Mouse (Mus musculus): Measurements from ENCODE around the gene AU022252. TPM values are rescaled to one million over a fixed set of nuclear protein-coding genes. Genes with fewer than 3 reads are reported as not detected.
A peak's percentile ranks its signal among the peaks of the same experiment; 100 is the strongest.

AU022252 gene
- polyA plus RNA-seq, 1 experiment from 2014 or later = 23.9 TPM

GRCm38 (mm10) chr4:119183525-119183924, 49.0 kb downstream of the AU022252 start:
- H3K27ac ChIP-seq = no peak overlapping the region
- H3K4me1 ChIP-seq (replicated peaks) = peaks cover 5% of the 10 kb centered on the region
- no peaks in the 10 kb centered on the region for H3K27me3 ChIP-seq
- ATAC-seq (replicated peaks; ENCODE audit: insufficient number of reproducible peaks, insufficient read depth, low FRiP score, low read depth) = no peak
- H3K36me3 ChIP-seq = no peaks in the 10 kb centered on the region
- WGBS = 26% methylated on average over 1 of the region's 1 CpGs
- no peaks in the 10 kb centered on the region for H3K9me3 ChIP-seq (replicated peaks)
- H3K4me3 ChIP-seq = no peak overlapping the region
- H3K9ac ChIP-seq = no peak overlapping the region
- no peak overlapping the region for H3K4me2 ChIP-seq

- Histone ChIP-seq H3K4me3 (no peak overlapping the region), H3K9me3 (replicated peaks) (no peaks in the 10 kb centered on the region), H3K4me2 (no peak overlapping the region), H3K27me3 (no peaks in the 10 kb centered on the region), H3K9ac (no peak overlapping the region), H3K4me1 (replicated peaks) (peaks cover 3% of the 10 kb centered on the region; the same call in 1 of the 2 replicates), H3K36me3 (no peaks in the 10 kb centered on the region), H3K27ac (no peak overlapping the region)
- no peak for ATAC-seq (replicated peaks; ENCODE audit: insufficient number of reproducible peaks, insufficient read depth, low FRiP score, low read depth)
- WGBS = 81% methylated on average over 9 of the region's 9 CpGs
Measured at GRCm38 (mm10) chr4:119181456-119181855, 51.1 kb downstream of the AU022252 start.

DNA sequence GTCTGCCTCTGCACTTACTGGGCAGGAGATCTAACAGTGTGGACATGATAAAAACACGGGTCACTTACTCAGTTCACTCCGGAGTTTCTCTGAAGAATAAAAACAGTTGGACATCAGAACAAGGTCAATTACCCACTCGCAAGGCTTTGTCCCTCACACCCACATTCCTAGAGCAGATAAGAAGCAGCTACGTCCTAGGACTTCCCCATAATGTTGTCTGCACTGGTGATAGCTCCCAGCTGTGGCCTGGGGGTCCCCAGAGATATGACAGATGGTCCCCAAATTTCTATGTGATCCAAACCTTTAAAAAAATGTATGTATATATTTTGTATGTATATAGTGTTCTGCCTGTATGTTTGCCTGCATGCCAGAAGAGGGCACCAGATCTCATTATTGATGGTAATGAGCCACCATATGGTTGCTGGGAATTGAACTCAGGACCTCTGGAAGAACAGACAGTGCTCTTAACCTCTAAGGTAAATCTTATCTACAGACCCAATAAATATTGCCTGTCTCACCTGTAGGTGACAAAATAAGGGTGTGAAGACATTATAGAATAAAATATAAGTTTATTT, 52.3 kb downstream of the AU022252 start:
- Histone ChIP-seq H3K27me3 (no peaks in the 10 kb centered on the region), H3K4me2 (no peak overlapping the region), H3K9ac (no peak overlapping the region), H3K36me3 (no peaks in the 10 kb centered on the region), H3K9me3 (replicated peaks) (no peaks in the 10 kb centered on the region), H3K4me1 (replicated peaks) (peaks cover 3% of the 10 kb centered on the region; the same call in 1 of the 2 replicates), H3K27ac (no peak overlapping the region), H3K4me3 (no peak overlapping the region)
- WGBS = 35% methylated on average over 4 of the region's 4 CpGs
- no peak for ATAC-seq (replicated peaks; ENCODE audit: insufficient number of reproducible peaks, insufficient read depth, low FRiP score, low read depth)

- 47% methylated on average over 18 of the region's 18 CpGs for WGBS
- Histone ChIP-seq H3K27ac (no peak overlapping the region), H3K36me3 (no peaks in the 10 kb centered on the region), H3K4me2 (no peak overlapping the region), H3K4me3 (no peak overlapping the region), H3K9me3 (replicated peaks) (no peaks in the 10 kb centered on the region), H3K9ac (no peak overlapping the region), H3K4me1 (replicated peaks) (peaks cover 3% of the 10 kb centered on the region; the same call in 1 of the 2 replicates), H3K27me3 (no peaks in the 10 kb centered on the region)
- no peak for ATAC-seq (replicated peaks; ENCODE audit: insufficient number of reproducible peaks, insufficient read depth, low FRiP score, low read depth)
Measured at GRCm38 (mm10) chr4:119178331-119178730, 54.2 kb downstream of the AU022252 start.

DNA sequence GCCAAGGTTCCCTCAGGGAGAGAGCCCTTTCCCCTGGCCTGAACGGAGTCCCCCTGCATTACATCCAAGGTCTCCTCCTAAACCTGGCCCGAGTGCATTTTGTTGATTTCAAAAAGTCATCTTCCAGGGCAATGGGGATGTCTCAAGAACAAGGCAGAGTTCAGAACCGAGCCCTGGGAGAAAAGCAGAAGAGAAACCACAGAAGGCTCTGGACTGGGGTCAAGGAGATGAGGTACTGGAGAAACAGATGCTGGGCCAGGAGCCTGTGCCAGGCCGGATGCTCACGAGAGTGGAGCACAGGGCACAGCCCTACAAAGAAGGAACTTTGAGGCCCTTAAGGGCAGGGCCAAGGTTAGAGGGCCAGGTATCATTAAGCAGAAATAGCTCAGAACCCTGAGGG, 54.8 kb downstream of the AU022252 start:
- Histone ChIP-seq H3K27me3 (no peaks in the 10 kb centered on the region), H3K9ac (no peak overlapping the region), H3K27ac (no peak overlapping the region), H3K4me2 (no peak overlapping the region), H3K9me3 (replicated peaks) (no peaks in the 10 kb centered on the region), H3K4me1 (replicated peaks) (peaks cover 9% of the 10 kb centered on the region), H3K4me3 (no peak overlapping the region), H3K36me3 (no peaks in the 10 kb centered on the region)
- 58% methylated on average over 5 of the region's 5 CpGs for WGBS
- no peak for ATAC-seq (replicated peaks; ENCODE audit: insufficient number of reproducible peaks, insufficient read depth, low FRiP score, low read depth)

- Histone ChIP-seq H3K4me1 (replicated peaks) (peaks cover 23% of the 10 kb centered on the region), H3K9ac (peak within 1 kb of the TSS; percentile 85), H3K27me3 (no peaks in the 10 kb centered on the region), H3K9me3 (replicated peaks) (no peaks in the 10 kb centered on the region), H3K27ac (peak within 1 kb of the TSS; percentile 82), H3K4me2 (peak within 1 kb of the TSS; percentile 65), H3K36me3 (peaks cover 17% of the 10 kb centered on the region), H3K4me3 (peak within 1 kb of the TSS; percentile 80)
- WGBS = under 1% methylated on average over 40 of the region's 40 CpGs
- peak; percentile 99 for ATAC-seq (replicated peaks; ENCODE audit: insufficient number of reproducible peaks, insufficient read depth, low FRiP score, low read depth)
Measured at GRCm38 (mm10) chr4:119173851-119174453, 58.6 kb downstream of the AU022252 start, which contains the start of gene Zfp691. TSS of gene Zfp691 (minus strand) at chr4:119174195.

DNA sequence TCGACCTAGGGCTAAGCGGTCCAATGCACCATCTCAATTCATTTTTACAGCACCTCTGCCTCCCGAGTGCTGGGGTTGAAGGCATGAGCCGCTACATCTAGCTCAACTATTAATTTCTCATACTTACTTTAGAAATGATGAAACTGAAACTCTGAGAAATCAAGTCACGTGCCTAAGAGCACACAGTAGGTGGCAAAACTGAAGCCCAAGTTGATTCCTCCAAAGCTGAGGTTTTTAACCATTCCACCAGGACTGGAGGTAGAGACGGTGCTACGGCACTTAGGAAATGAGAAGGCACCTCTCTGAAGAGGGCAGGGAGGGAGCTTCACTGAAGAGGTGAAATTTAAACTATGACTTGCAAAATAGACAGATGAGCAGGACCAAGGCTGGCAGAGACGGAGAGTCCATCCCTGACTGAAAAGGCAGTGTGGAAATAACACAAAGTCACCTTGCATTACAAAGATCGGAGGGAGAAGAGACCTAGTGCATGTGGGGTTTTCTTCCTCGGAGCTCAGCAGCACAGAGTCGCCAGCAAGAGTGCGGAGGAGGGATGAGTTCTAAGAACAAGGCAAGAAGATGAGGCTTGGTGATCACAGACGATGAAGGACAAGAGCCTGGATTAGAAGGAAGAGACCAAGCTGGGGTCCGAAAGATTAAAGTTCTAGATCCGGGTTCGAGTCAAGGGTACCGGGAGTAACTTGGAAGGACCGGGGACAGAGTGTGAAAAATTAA, 59.4 kb downstream of the AU022252 start:
- Histone ChIP-seq H3K4me1 (replicated peaks) (peaks cover 23% of the 10 kb centered on the region), H3K4me3 (peak overlapping the region; percentile 80), H3K27me3 (no peaks in the 10 kb centered on the region), H3K4me2 (peak overlapping the region; percentile 65), H3K27ac (peak overlapping the region; percentile 82), H3K36me3 (peaks cover 18% of the 10 kb centered on the region), H3K9me3 (replicated peaks) (no peaks in the 10 kb centered on the region), H3K9ac (peak overlapping the region; percentile 85)
- no peak for ATAC-seq (replicated peaks; ENCODE audit: insufficient number of reproducible peaks, insufficient read depth, low FRiP score, low read depth)
- 31% methylated on average over 18 of the region's 18 CpGs for whole genome bisulfite sequencing

- peaks cover 17% of the 10 kb centered on the region for H3K4me1 ChIP-seq (replicated peaks)
- no peaks in the 10 kb centered on the region for H3K9me3 ChIP-seq (replicated peaks)
- 8% methylated on average over 4 of the region's 4 CpGs for WGBS
- no peak overlapping the region for H3K27ac ChIP-seq
- no peaks in the 10 kb centered on the region for H3K27me3 ChIP-seq
- no peak for ATAC-seq (replicated peaks; ENCODE audit: insufficient number of reproducible peaks, insufficient read depth, low FRiP score, low read depth)
- no peak overlapping the region for H3K4me2 ChIP-seq
- no peak overlapping the region for H3K9ac ChIP-seq
- peaks cover 18% of the 10 kb centered on the region for H3K36me3 ChIP-seq
- no peak overlapping the region for H3K4me3 ChIP-seq
Measured at GRCm38 (mm10) chr4:119167663-119168062, 64.8 kb downstream of the AU022252 start.

DNA sequence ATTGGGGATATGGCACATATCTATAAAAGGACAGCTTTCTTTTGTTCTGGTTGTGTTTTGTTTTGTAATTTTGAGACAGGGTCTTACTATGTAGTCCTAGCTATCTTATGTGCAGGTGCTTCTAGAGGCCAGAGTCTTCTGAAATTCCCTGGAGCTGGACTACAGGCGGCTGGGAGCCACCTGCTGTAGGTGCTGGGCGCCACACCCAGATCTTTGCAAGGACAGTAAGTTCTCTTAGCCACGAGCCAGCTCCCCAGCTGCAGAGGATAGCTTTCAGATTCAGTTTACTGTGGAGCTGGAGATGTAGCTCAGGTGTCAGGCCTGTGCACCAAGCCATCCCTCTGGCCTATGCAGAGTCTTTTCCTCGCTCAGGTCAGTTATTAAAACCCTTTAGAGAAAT, 65.4 kb downstream of the AU022252 start:
- H3K36me3 ChIP-seq = peaks cover 18% of the 10 kb centered on the region
- H3K4me1 ChIP-seq (replicated peaks) = peaks cover 12% of the 10 kb centered on the region; the same call in 1 of the 2 replicates
- no peak overlapping the region for H3K4me3 ChIP-seq
- no peak overlapping the region for H3K27ac ChIP-seq
- H3K4me2 ChIP-seq = no peak overlapping the region
- WGBS = 87% methylated on average over 4 of the region's 4 CpGs
- H3K9me3 ChIP-seq (replicated peaks) = no peaks in the 10 kb centered on the region
- no peak overlapping the region for H3K9ac ChIP-seq
- no peaks in the 10 kb centered on the region for H3K27me3 ChIP-seq
- no peak for ATAC-seq (replicated peaks; ENCODE audit: insufficient number of reproducible peaks, insufficient read depth, low FRiP score, low read depth)

DNA sequence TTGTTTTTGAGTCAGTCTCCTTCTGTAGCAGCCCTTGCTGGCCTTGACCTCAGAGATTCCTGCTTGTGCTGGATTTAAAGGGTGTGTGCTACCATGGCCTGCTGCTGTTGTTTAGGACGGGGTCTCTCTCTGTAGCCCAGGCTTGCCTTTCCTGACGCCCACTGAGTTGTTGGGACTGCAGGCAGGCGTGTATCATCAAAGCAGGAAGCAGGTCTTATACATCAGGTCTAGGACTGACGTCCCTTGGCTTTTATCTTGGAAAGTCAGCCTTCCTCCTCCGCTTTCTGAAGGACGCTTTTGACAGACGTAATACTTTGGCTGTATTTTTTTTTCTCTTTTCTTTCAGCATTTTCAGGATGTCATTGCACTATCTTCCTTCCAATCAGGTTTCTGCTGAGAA, 66.6 kb downstream of the AU022252 start:
- H3K36me3 ChIP-seq = peaks cover 17% of the 10 kb centered on the region
- H3K4me1 ChIP-seq (replicated peaks) = peaks cover 3% of the 10 kb centered on the region; the same call in 1 of the 2 replicates
- H3K9ac ChIP-seq = no peak overlapping the region
- no peak overlapping the region for H3K4me2 ChIP-seq
- H3K9me3 ChIP-seq (replicated peaks) = no peaks in the 10 kb centered on the region
- no peak overlapping the region for H3K27ac ChIP-seq
- H3K4me3 ChIP-seq = no peak overlapping the region
- 54% methylated on average over 7 of the region's 7 CpGs for WGBS
- H3K27me3 ChIP-seq = no peaks in the 10 kb centered on the region
- no peak for ATAC-seq (replicated peaks; ENCODE audit: insufficient number of reproducible peaks, insufficient read depth, low FRiP score, low read depth)

GRCm38 (mm10) chr4:119162990-119163389, 69.5 kb downstream of the AU022252 start:
- ATAC-seq (replicated peaks; ENCODE audit: insufficient number of reproducible peaks, insufficient read depth, low FRiP score, low read depth) = no peak
- no peak overlapping the region for H3K27ac ChIP-seq
- no peaks in the 10 kb centered on the region for H3K4me1 ChIP-seq (replicated peaks)
- no peaks in the 10 kb centered on the region for H3K36me3 ChIP-seq
- no peak overlapping the region for H3K4me3 ChIP-seq
- WGBS = 73% methylated on average over 4 of the region's 4 CpGs
- no peak overlapping the region for H3K9ac ChIP-seq
- no peak overlapping the region for H3K4me2 ChIP-seq
- H3K27me3 ChIP-seq = no peaks in the 10 kb centered on the region
- no peaks in the 10 kb centered on the region for H3K9me3 ChIP-seq (replicated peaks)

Measured in heart, embryonic 15.5 days (tissue).